Mouse (Mus musculus): ENCODE data around the gene Cebpg.

The Cebpg gene

GRCm38 (mm10) chr7:35053161-35053560, 3.2 kb downstream of the Cebpg start:
- no peak for DNase-seq

- no peak for DNase-seq
Observed at GRCm38 (mm10) chr7:35050540-35050939, 5.8 kb downstream of the Cebpg start.

DNA sequence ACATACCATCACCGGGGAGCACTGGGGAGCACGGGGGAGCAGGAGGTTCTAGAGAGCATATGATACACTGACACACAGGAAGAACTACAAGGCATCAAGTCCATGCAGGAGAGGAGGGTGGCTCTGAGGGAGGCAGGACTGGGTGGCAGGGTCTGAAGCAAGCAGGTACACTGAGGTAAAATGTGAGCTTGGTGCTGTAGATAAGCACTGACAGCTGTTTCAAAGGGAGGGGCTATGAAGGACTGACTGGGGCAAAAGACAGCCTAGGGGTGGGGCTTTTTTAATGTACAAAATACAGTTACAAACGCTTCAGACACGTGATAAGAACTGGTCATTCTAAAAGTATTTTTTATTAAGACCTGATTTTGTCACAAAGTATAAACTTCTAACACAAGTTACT, 10.3 kb downstream of the Cebpg start:
- DNase-seq: no peak

- no peak for DNase-seq
Observed at GRCm38 (mm10) chr7:35044719-35045118, 11.7 kb downstream of the Cebpg start.

GRCm38 (mm10) chr7:35043266-35043817, 13.0 kb downstream of the Cebpg start:
- DNase-seq: no peak

DNA sequence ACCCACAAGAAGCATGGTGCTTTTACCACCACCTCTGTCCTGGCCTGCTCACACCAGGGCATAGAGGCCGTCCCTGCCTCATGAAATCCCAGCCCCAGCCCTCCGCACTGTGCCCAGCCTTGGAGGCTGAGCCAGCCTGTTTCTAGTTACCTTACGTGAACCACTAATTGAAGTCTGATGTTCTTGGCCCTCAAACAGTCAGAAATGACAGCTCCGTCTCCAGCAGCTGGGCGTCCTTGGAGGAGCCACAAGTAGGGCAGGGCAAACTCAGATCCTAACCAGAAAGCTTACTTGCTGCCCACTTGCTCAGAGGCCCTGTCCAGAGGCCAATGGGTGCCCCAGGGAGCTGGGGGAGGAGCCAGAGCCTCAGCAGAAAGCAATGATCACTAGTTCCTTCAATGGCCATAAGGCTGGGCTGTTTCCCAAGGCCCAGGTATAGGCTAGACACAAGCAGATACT, 13.6 kb downstream of the Cebpg start:
- DNase-seq: peak; percentile 55

DNA sequence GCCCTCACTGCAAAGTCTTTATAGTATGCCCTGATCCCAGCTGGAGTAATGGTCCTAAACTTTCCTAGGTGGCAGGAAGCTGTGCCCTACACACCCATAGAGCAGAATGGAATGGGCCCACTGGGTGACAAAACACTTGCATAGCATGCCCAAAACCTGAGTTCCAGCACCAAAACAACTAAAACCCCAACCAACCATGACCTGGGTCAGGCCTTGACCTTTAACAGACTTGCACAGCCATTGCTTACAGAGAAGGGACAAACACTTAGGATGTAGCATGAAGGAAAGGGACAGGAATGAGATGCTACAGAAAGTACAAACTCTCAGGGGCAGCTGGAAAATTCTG, 14.2 kb downstream of the Cebpg start:
- no peak for DNase-seq

DNA sequence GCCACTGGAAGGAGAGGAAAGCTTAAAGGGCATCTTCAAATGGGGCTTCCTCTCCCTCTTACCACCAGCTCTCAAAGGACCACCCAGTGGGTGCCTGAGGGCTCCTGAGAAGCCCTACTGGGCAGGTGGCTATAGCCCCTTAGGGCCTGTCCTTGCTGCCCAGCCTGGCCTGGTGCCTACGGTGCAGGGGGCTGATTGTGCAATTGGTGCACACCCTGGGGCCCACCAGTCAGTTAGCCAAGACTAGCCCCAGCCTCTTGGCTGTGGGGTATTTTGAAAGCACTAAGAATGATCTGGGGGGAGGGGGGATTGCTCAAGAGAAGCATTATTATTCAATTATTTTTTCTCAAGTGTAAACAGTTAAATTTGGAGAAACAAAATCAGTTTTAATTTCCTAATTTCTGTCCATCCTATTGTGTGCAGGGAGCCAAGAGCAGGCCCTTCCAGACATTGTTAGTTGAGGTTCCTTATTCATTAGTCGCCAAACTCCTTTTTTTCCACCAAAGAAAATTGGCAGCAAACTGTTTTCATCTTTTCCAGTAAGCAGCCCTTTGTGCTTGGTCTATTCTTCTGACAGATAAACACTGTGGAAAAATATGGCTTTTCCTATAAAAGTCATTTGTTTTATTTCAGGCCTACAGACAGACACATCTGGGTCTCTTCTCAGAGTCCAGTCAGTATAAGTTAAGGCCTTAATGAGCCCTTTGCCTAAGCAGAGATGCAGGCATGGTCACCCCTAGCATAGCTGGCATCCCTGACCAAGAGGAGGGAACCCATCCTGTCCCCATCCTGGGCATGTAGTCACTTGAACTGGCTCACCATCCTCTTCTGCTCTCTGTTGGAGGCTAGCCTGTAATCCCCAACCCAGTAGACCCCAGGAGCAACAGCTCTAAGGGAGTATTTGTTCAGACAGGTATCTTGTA, 14.8 kb downstream of the Cebpg start:
- no peak for DNase-seq

GRCm38 (mm10) chr7:35040176-35040972, 16.0 kb downstream of the Cebpg start:
- no peak for DNase-seq

DNA sequence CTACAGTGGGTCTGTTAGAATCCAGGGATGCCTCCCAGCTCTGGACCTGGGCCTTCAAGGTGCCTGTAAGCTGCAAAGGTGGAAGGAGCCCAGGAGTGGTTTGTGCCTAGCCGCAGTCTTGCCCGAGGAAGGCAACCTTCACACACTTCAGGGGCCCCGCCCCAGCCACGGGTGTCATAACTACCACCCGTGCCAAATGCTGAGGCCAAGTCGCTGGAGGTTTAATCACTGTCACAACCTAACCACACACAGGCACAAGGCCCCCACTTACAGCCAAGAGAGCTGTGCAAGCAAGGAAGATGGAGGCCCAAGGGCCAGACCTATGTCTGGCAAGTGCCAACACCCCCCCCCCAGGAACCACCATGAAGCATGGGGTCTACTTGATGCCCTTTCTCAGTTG, 19.0 kb downstream of the Cebpg start:
- no peak for DNase-seq

DNA sequence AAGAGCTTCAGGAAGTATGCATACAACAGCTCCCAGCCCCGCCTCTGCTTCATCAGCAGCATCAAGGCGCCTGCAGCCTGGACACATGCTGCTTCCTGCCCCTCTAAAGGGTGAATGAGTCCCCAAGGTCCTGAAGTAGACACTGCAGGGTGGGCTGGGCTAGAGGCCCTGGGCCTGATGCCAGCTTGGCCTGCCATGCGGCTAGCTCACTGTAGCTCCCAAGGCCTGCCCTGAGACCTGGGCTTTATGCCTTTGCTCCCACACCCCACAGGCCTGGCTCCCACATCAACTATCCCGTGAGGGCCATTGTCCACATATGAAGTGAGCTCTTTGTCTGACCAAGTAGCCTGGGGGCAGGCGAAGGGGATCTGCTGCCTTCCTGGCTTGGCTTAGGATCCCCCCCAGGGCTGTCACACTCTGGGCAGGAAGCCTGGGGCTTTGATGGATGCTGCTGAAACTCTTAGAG, 20.1 kb downstream of the Cebpg start:
- no peak for DNase-seq

DNA sequence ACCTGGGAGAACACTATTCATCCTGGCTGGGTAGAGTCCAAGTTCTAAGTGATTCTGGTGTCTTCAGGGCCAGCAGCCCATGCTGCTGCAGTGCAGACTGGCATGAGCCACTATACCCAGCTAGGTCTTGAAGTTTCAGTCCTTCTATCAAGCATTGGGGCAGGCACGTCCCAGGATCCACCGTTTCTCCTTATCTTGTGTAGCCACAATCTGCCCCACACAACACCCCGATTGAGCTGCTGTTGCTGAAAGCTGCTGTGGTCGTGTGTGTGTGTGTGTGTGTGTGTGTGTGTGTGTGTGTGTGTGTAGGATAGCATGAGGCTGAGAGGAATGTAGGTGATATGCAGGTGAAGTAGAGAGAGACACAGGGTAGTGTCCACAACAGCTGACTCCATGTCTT, 20.8 kb downstream of the Cebpg start:
- no peak for DNase-seq

- no peak for DNase-seq
Observed at GRCm38 (mm10) chr7:35035141-35035553, 21.2 kb downstream of the Cebpg start.

GRCm38 (mm10) chr7:35030567-35030966, 25.8 kb downstream of the Cebpg start:
- DNase-seq: no peak

DNA sequence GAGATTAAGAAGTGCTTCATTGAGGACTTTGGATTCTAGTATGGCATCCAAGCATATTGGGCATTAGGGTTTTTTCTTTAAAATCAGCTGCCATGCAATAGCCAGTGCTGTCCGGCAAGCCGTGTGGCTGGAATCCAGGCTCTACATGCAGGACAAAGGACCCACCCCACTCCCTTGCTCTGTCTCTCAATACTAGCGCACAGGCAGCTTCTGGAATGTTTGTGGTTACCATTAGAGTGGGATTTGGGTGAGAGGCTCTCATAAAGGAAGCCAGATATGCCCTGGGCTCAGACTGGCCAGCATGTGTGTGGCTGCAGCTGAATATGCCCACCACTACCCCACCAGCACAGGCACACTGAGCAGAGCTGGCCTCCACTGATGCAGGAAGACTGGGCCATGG, 26.7 kb downstream of the Cebpg start:
- no peak for DNase-seq

- no peak for DNase-seq
Observed at GRCm38 (mm10) chr7:35029228-35029627, 27.1 kb downstream of the Cebpg start.

DNA sequence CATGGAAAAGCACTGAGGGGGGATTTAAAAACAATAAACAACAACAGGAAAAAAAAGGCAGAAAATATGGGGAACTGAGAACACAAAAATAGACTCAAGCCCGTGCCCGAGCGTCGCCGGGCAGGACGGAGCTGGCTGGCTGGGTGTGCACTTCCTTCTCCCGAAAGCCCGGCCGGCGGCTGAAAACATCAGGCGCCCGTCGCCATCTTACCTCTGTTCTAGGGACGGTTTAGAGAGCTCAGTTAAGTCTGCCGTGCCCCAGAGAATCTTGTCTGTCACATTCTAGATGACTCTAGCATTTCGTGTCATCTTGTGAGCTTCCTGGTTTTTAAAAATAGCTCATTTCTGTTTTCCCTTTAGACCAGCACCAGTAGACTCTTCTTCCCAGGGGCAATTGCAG, 27.8 kb downstream of the Cebpg start:
- DNase-seq: no peak

DNA sequence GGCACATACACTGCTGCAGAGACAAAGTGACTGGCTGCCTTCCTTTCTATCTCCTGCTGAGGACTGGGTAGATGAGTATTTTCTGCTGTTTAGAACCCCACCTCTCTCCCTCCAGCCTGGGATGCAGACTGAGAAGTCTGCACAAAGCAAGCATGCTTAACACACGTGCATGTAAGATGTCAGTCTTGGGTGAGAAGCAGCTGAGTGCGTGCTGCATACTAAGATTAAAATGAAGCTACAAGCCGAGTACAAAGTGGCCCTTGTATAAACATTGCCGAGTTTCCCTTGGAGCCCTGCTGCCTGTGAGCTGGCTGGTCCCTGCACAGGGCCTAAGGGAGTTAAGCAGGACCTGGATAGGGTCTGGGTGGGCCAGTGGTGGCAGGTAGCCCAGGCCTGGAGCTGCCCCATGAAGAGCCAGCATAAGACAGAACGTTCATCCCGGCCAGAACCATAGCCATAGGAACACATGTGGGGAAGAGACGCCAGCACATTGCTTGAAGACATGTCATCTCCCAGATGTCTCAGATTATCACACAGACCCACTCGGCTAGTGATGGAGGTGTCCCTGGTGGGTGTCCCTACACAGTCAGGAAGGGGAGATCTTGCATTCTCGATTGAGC, 28.5 kb downstream of the Cebpg start:
- DNase-seq: no peak

DNA sequence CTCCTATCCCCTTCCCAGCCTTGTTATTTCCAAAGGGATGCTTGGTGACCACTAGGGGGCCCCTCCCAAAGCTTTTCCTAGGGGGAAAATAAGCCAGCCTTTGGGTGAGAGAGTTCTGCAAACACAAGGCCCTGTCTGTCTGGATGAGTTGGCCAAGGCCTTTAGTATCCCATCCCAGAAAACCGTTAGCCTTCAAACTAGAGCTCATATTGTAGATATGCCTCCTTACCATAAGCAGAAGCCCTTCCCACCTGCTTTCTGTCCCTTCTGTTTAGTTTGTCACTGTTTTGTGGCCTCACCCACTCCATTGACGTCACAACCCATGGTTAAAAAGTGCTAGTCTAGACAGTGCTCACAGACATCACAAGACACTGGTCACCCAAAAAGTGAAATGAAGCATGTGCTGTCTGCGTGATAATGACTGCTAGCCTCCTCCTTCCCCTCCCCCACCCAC, 29.5 kb downstream of the Cebpg start:
- peak; percentile 75 for DNase-seq

- no peak for DNase-seq
Observed at GRCm38 (mm10) chr7:35026276-35026630, 30.1 kb downstream of the Cebpg start.

DNA sequence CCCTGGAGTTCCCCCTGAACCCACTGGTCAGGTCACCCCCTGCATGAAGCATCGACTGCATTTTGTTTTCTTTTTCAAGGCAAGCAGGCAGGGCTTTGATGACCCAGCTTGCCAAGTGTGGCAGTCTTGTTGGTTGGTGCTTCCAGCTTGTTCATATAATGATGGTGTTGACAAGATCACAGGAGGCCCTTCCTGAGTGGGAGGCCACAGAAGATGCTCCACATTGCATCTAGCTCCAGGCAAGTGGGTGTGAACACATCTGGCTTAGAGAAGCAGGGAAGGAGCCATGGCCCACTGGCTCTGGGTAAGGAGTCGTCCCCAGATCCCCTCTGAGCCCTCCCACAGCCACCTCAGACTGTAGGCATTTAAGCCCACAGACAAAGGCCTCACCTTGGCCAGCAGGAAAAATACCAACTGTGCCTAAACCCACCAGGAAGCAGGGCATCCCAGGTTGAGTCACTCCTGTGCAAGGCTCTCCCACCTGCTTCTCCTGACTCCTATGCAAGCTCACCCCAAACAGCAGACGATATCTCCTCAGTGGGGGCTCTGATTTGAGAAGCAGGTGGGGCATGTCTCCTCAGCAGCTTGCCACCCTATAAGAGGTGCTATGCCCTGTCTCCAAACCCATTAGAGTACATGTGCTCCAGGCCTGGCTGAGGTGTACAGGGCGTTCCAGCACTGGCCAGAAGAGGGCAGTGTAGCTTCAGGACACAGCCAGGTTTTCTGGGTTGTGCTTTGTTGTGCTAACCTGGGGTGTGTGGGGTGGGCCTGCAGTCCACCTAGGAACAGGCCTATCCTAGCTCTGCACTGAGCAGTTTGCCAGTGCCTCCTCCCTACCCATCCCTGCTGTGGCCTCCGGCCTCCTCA, 30.7 kb downstream of the Cebpg start:
- DNase-seq: peak; percentile 74

GRCm38 (mm10) chr7:35024426-35024825, 31.9 kb downstream of the Cebpg start:
- DNase-seq: no peak
